Mouse (Mus musculus): ENCODE results near the gene Elmod3.

DNA sequence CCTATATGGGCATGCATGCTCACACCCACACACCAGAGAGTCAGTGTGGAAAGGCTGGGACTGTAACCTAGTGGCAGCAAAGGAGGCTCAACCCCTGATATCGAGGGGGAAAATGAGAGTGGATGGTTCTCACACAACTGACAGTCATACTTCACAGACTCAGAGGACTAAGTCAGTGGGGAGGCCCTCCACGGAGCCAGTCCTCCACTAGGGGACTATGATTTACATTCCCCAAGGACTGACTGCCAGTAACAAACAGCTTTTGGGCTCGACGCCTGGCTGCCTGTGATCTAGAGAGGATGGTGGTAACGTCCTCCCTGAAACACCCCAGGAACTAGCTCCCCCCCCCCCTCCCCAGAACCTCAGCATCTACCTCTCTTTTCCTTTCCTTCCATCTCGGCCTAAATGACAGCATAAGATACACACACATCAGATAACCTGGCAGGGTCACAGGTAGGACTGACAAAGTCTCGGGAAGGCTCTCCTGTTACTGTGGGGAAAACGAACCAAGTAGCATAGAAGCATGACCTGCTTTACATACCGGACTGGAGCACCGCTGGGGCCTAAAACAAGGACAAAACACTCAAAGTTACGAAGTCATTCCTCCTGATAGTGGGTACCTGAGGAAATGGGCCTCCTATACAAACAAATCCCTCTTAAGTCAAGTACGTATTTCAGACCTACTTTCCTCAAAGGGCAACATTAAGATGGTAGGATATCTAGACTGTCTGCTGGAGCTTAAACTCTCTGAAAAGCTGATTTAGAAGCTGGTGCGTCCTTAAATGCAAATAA is 934 bp downstream of the Elmod3 start:
- TF ChIP-seq POLR2A (IDR thresholded peaks at IDR 0.05; ENCODE audit: low read depth, low read length), result no peak
- no peak for TF ChIP-seq CTCF (IDR thresholded peaks at IDR 0.05; ENCODE audit: extremely low read depth, insufficient read length, insufficient replicate concordance, low read depth, low read length)

All from small intestine, adult 2 months (tissue).